Mouse (Mus musculus): Measurements from ENCODE around the gene Tdp2.

Tdp2 gene

DNA sequence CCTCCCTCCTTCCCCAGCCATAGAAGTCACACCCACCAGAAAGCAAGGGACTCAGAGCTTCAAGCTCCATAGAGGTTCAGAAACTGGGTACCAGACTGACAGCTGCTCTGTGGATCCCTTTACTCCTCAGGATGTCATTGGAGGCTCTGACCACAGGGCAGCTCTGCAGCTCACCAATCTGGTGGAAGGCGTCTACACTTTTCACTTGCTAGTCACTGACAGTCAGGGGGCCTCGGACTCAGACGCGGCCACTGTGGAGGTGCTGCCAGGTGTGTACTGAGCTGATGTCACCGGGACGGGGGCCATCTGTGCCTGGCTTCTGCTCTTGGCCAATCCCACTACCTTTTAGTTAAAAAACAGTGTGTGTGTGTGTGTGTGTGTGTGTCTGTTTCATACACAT is 50.9 kb downstream of the Tdp2 start:
- no peak for DNase-seq

DNA sequence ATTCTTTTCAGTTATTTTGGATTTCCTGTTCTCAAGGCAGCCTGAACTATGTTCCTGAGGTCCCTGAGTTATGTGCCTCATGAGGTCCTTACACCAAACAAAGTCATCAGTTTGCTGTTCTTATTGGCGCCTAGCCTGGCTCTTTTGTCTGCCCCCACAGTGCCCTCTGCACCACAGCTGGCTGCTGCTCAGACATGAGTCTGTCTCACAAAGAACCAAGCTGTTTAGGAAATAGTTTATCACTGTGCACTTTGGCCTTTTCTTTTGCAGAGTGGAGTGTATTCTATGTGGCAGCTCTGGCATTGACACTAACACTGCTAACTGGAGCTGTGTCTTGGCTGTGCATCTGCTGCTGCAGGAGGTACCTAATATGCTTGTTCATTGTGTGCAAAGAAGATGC is 58.1 kb downstream of the Tdp2 start:
- no peak for DNase-seq
